8 mouse cellular contexts compared by ENCODE assay signal in genomic region chr9:121830956-121831293, GRCm38 (mm10). TPM values are rescaled to one million over a fixed set of nuclear protein-coding genes. Genes with fewer than 3 reads are reported as not detected.
A peak's percentile ranks its signal among the peaks of the same experiment; 100 is the strongest.
DNase-seq lines count a peak whose midpoint lies in the region; ATAC-seq lines count a peak whose summit lies in the region.

No protein-coding gene starts in this region.

- no peak overlapping the region for H3K9ac ChIP-seq in heart, embryonic 11.5 days (ENCODE audit: low read depth, low read length)
- no peak overlapping the region for H3K9ac ChIP-seq in intestine, embryonic 16.5 days (ENCODE audit: low read depth, low read length)
- H3K9ac ChIP-seq in midbrain, embryonic 16.5 days (ENCODE audit: low read depth, low read length) = no peak overlapping the region

- H3K4me3 ChIP-seq in heart, embryonic 11.5 days (ENCODE audit: low read depth, low read length) = no peak overlapping the region
- H3K4me3 ChIP-seq in intestine, embryonic 16.5 days (ENCODE audit: low read length) = no peak overlapping the region
- H3K4me3 ChIP-seq in midbrain, embryonic 16.5 days (ENCODE audit: low read depth, low read length) = no peak overlapping the region

- H3K4me2 ChIP-seq in heart, embryonic 11.5 days = no peak overlapping the region
- no peak overlapping the region for H3K4me2 ChIP-seq in intestine, embryonic 16.5 days (ENCODE audit: low read depth, low read length)
- H3K4me2 ChIP-seq in midbrain, embryonic 16.5 days (ENCODE audit: low read length) = no peak overlapping the region

- H3K9me3 ChIP-seq in heart, embryonic 11.5 days (replicated peaks; ENCODE audit: control insufficient read depth, low read length) = 0 out of 2 replicates have a peak, but pooled peaks cover 2% of the 10 kb centered on the region
- no peaks in the 10 kb centered on the region; the same call in 1 of the 2 replicates for H3K9me3 ChIP-seq in intestine, embryonic 16.5 days (ENCODE audit: control insufficient read depth, low read length)
- H3K9me3 ChIP-seq in midbrain, embryonic 16.5 days (replicated peaks; ENCODE audit: control insufficient read depth, low read length, poor library complexity, severe bottlenecking) = no peaks in the 10 kb centered on the region

- no peak overlapping the region for H3K27ac ChIP-seq in heart, embryonic 11.5 days (ENCODE audit: low read depth, low read length)
- H3K27ac ChIP-seq in intestine, embryonic 16.5 days (ENCODE audit: low read length) = no peak overlapping the region
- no peak overlapping the region for H3K27ac ChIP-seq in midbrain, embryonic 16.5 days (ENCODE audit: low read length)

- H3K27me3 ChIP-seq in heart, embryonic 11.5 days (ENCODE audit: control insufficient read depth, insufficient read depth, low read length) = no peaks in the 10 kb centered on the region
- H3K27me3 ChIP-seq in intestine, embryonic 16.5 days (replicated peaks; ENCODE audit: control insufficient read depth, insufficient read depth, low read length) = no peaks in the 10 kb centered on the region
- H3K27me3 ChIP-seq in midbrain, embryonic 16.5 days (ENCODE audit: control insufficient read depth, insufficient read depth, low read depth, low read length) = no peaks in the 10 kb centered on the region

- 30% methylated on average over 6 of the region's 6 CpGs for WGBS in heart, embryonic 11.5 days (ENCODE audit: insufficient replicate concordance)
- WGBS in intestine, embryonic 16.5 days = 24% methylated on average over 6 of the region's 6 CpGs
- WGBS in midbrain, embryonic 16.5 days = 35% methylated on average over 6 of the region's 6 CpGs

- intact Hi-C loops in left cerebral cortex, postnatal 36 days (cut with DNase I) = loop anchor here (5.0 kb wide), 2 partner anchors 39 to 46 kb away; partner anchors contain the start of gene Hhatl

- no peaks in the 10 kb centered on the region for H3K4me1 ChIP-seq in heart, embryonic 11.5 days (ENCODE audit: control insufficient read depth, insufficient read depth, low read length)
- no peaks in the 10 kb centered on the region for H3K4me1 ChIP-seq in intestine, embryonic 16.5 days (ENCODE audit: control insufficient read depth, insufficient read depth, low read length)
- H3K4me1 ChIP-seq in midbrain, embryonic 16.5 days (ENCODE audit: control insufficient read depth, insufficient read depth, low read length) = no peaks in the 10 kb centered on the region

- no peaks in the 10 kb centered on the region for H3K36me3 ChIP-seq in heart, embryonic 11.5 days (ENCODE audit: control insufficient read depth, insufficient read depth, low read length)
- H3K36me3 ChIP-seq in intestine, embryonic 16.5 days (ENCODE audit: control insufficient read depth, insufficient read depth, low read length) = no peaks in the 10 kb centered on the region
- H3K36me3 ChIP-seq in midbrain, embryonic 16.5 days (ENCODE audit: control insufficient read depth, insufficient read depth, low read length) = no peaks in the 10 kb centered on the region

- ATAC-seq in heart, embryonic 11.5 days (replicated peaks; ENCODE audit: insufficient number of reproducible peaks, low FRiP score, low TSS enrichment) = no peak
- ATAC-seq in intestine, embryonic 16.5 days = peak; percentile 42; the same call in 1 of the 2 replicates
- ATAC-seq in midbrain, embryonic 16.5 days = peak; percentile 84

- peak; percentile 60 to 90 for DNase-seq in heart, adult 18-20 months
- peak; percentile 68 for DNase-seq in c-Kit-positive CD71-positive TER-119-positive erythroid progenitor cells, embryonic 14.5 days (ENCODE audit: low spot score)
- DNase-seq in forelimb bud, embryonic 11.5 days (ENCODE audit: low read depth, low spot score) = peak; percentile 87
- peak; percentile 70 to 83 for DNase-seq in left cerebral cortex, postnatal 36 days (ENCODE audit: low spot score in 2 of 2)
- DNase-seq in spleen, postnatal 10 days (ENCODE audit: low spot score in 2 of 2) = peak; percentile 75 to 85

RNA-seq across cellular contexts. Expression of gene Ccdc13, which starts 8.3 kb away (rescaled TPM):
- total RNA-seq in heart, adult 18-20 months (2021) = under 1 TPM in 1 of 2 experiments, not detected in 1; 0.36 TPM
- polyA plus RNA-seq in heart, embryonic 11.5 days (2014; fragmentation: Nextera tagmentation; extraction: Ambion mirVana) = 0.23 TPM in 1 of 2 replicates, not detected in the other
- 0.66 and 0.81 TPM in 2 replicates for polyA plus RNA-seq in intestine, embryonic 16.5 days (2015; fragmentation: Nextera tagmentation; extraction: Ambion mirVana)
- total RNA-seq in left cerebral cortex, postnatal 36 days (2021) = 1 to 10 TPM; 5.5 to 5.9 TPM
- polyA plus RNA-seq in midbrain, embryonic 16.5 days (2015; fragmentation: Nextera tagmentation; extraction: Ambion mirVana) = 5.1 and 6.8 TPM in 2 replicates

RNA-seq across cellular contexts. Expression of gene Higd1a, which starts 27.2 kb away (rescaled TPM):
- total RNA-seq in heart, adult 18-20 months (2021) = 100 to 1,000 TPM; 202 to 214 TPM
- 241 and 243 TPM in 2 replicates for polyA plus RNA-seq in heart, embryonic 11.5 days (2014; fragmentation: Nextera tagmentation; extraction: Ambion mirVana)
- 149 and 162 TPM in 2 replicates for polyA plus RNA-seq in intestine, embryonic 16.5 days (2015; fragmentation: Nextera tagmentation; extraction: Ambion mirVana)
- 10 to 100 TPM; 85.6 to 87.3 TPM for total RNA-seq in left cerebral cortex, postnatal 36 days (2021)
- 143 and 154 TPM in 2 replicates for polyA plus RNA-seq in midbrain, embryonic 16.5 days (2015; fragmentation: Nextera tagmentation; extraction: Ambion mirVana)

RNA-seq across cellular contexts. Expression of gene Hhatl, which starts 38.6 kb away (rescaled TPM):
- 100 to 1,000 TPM in 1 of 2 experiments, 10 to 100 TPM in 1; 95.1 to 119 TPM for total RNA-seq in heart, adult 18-20 months (2021)
- 3.6 and 4.8 TPM in 2 replicates for polyA plus RNA-seq in heart, embryonic 11.5 days (2014; fragmentation: Nextera tagmentation; extraction: Ambion mirVana)
- polyA plus RNA-seq in intestine, embryonic 16.5 days (2015; fragmentation: Nextera tagmentation; extraction: Ambion mirVana) = 1.2 and 2.1 TPM in 2 replicates
- 10 to 100 TPM; 17.2 to 22.2 TPM for total RNA-seq in left cerebral cortex, postnatal 36 days (2021)
- 0.16 TPM in 1 of 2 replicates, not detected in the other for polyA plus RNA-seq in midbrain, embryonic 16.5 days (2015; fragmentation: Nextera tagmentation; extraction: Ambion mirVana)

RNA-seq across cellular contexts. Expression of gene Klhl40, which starts 53.5 kb away (rescaled TPM):
- 10 to 100 TPM; 17.8 to 20.5 TPM for total RNA-seq in heart, adult 18-20 months (2021)
- 0.59 and 0.84 TPM in 2 replicates for polyA plus RNA-seq in heart, embryonic 11.5 days (2014; fragmentation: Nextera tagmentation; extraction: Ambion mirVana)
- 0.27 and 0.32 TPM in 2 replicates for polyA plus RNA-seq in intestine, embryonic 16.5 days (2015; fragmentation: Nextera tagmentation; extraction: Ambion mirVana)
- total RNA-seq in left cerebral cortex, postnatal 36 days (2021) = 1 to 10 TPM; 4.9 to 8.8 TPM
- 1.5 and 1.6 TPM in 2 replicates for polyA plus RNA-seq in midbrain, embryonic 16.5 days (2015; fragmentation: Nextera tagmentation; extraction: Ambion mirVana)
